Mouse (Mus musculus): ENCODE measurements around the gene Eps15l1. TPM values are rescaled to one million over a fixed set of nuclear protein-coding genes. Genes with fewer than 3 reads are reported as not detected.

The Eps15l1 gene
- total and polyA plus RNA-seq, 2 experiments = 9.0 to 13.0 TPM

DNA sequence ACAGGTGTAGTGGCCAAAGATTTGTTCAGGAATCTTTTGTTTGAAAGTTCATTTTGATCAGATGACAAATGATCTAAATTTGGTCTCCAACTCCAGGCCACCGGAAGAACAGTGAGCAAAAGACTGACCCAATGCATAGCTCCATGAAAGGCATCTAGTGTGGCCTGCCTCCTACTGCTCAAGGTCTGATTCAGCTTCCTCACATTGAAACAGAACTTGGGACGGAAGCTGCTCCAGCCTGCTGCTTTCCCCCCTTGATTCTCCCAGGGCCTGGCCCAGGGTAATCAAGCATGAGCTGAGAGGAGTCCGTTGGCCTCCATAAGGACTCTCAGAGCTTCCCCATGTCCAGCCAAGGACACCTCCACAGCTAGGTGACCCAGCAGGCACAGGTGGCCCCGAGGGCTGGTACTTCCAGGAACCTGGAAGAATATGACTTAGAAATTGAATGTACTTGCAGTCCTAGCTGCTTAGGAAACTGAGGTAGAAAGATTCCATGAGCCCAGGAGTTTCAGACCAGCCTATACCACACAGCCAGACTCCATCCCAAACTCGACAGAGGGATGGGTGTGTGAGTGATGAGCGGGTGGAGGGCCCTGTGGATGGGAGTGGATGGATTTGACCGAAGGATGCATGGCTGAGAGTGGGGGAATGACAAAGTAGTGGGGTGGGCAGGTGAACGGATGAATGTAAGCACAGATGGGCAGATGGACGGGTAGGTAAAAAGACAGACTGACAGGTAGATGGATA, 120.4 kb downstream of the Eps15l1 start:
- Histone ChIP-seq H3K27me3 (ENCODE audit: control insufficient read depth, insufficient read depth, low read length) (no peaks in the 10 kb centered on the region), H3K9ac (ENCODE audit: low read depth, low read length) (no peak overlapping the region), H3K4me3 (ENCODE audit: insufficient read depth, low read depth, low read length) (no peak overlapping the region), H3K4me1 (ENCODE audit: control insufficient read depth, insufficient read depth, low read length) (peaks cover 5% of the 10 kb centered on the region; the same call in 1 of the 2 replicates), H3K36me3 (ENCODE audit: control insufficient read depth, insufficient read depth, low read length) (no peaks in the 10 kb centered on the region), H3K27ac (replicated peaks; ENCODE audit: insufficient read depth, low read depth, low read length) (no peak overlapping the region), H3K79me2 (ENCODE audit: control insufficient read depth, insufficient read depth, low read length) (no peaks in the 10 kb centered on the region)
- DNase-seq (ENCODE audit: extremely low read depth, low read depth, low spot score) = no peak
- TF ChIP-seq CTCF (IDR thresholded peaks at IDR 0.05; ENCODE audit: low read depth, low read length) (no peak), POLR2A (IDR thresholded peaks at IDR 0.05; ENCODE audit: extremely low read depth, insufficient read depth, low read length) (no peak)
- WGBS = 90% methylated on average over 9 of the region's 9 CpGs

DNA sequence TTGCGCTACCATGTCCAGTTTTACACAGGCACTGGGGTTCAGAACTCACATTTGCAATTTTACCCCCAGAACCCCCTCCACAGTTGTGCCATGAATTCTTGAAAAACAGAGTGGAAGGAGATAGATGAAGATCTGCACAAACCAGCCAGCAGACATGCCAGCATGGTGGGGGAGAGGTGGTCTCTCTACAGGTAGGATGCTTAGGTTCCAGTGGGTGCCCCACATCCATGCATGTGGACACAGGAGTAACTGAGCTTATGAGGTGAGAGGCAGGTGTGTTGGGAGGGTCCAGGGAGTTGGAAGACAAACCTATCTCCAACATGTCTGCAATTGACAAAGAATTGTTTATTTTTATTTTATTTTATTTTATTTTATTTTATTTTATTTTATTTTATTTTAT, 122.3 kb downstream of the Eps15l1 start:
- no peak overlapping the region for H3K4me3 ChIP-seq (ENCODE audit: insufficient read depth, low read depth, low read length)
- WGBS = 100% methylated on average over 1 of the region's 1 CpGs

DNA sequence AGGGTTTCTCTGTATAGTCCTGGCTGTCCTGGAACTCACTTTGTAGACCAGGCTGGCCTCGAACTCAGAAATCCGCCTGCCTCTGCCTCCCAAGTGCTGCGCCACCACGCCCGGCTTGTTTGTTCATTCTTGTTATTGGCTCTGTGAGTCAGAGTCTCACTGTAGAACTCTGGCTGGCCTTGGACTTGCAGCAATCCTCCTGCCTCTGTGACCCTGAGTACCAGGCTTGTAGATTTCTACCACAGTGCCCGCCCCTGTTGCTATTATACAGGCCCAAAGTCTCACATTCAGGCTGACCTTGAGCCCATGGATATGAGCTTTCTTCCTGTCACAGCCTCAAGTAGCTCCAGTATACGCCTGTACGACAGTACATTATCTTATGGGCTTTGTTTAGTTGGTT, 124.7 kb downstream of the Eps15l1 start:
- 91% methylated on average over 8 of the region's 8 CpGs for WGBS
- Histone ChIP-seq H3K27ac (replicated peaks; ENCODE audit: insufficient read depth, low read depth, low read length) (0 out of 2 replicates have a peak overlapping the region, but pooled peaks have one; percentile 6), H3K9ac (ENCODE audit: low read depth, low read length) (no peak overlapping the region), H3K4me3 (ENCODE audit: insufficient read depth, low read depth, low read length) (no peak overlapping the region), H3K79me2 (ENCODE audit: control insufficient read depth, insufficient read depth, low read length) (no peaks in the 10 kb centered on the region), H3K4me1 (ENCODE audit: control insufficient read depth, insufficient read depth, low read length) (peaks cover 7% of the 10 kb centered on the region; the same call in 1 of the 2 replicates), H3K36me3 (ENCODE audit: control insufficient read depth, insufficient read depth, low read length) (no peaks in the 10 kb centered on the region), H3K27me3 (ENCODE audit: control insufficient read depth, insufficient read depth, low read length) (no peaks in the 10 kb centered on the region)
- TF ChIP-seq POLR2A (IDR thresholded peaks at IDR 0.05; ENCODE audit: extremely low read depth, insufficient read depth, low read length) (no peak), CTCF (IDR thresholded peaks at IDR 0.05; ENCODE audit: low read depth, low read length) (no peak)
- no peak for DNase-seq (ENCODE audit: extremely low read depth, low read depth, low spot score)

More for the DNA sequence above, 122.3 kb downstream of the Eps15l1 start:
- Histone ChIP-seq H3K36me3 (ENCODE audit: control insufficient read depth, insufficient read depth, low read length) (no peaks in the 10 kb centered on the region), H3K27ac (replicated peaks; ENCODE audit: insufficient read depth, low read depth, low read length) (no peak overlapping the region), H3K9ac (ENCODE audit: low read depth, low read length) (no peak overlapping the region), H3K4me1 (ENCODE audit: control insufficient read depth, insufficient read depth, low read length) (peaks cover 10% of the 10 kb centered on the region; the same call in 1 of the 2 replicates), H3K79me2 (ENCODE audit: control insufficient read depth, insufficient read depth, low read length) (no peaks in the 10 kb centered on the region), H3K27me3 (ENCODE audit: control insufficient read depth, insufficient read depth, low read length) (no peaks in the 10 kb centered on the region)
- no peak for DNase-seq (ENCODE audit: extremely low read depth, low read depth, low spot score)
- TF ChIP-seq CTCF (IDR thresholded peaks at IDR 0.05; ENCODE audit: low read depth, low read length) (no peak), POLR2A (IDR thresholded peaks at IDR 0.05; ENCODE audit: extremely low read depth, insufficient read depth, low read length) (no peak)

DNA sequence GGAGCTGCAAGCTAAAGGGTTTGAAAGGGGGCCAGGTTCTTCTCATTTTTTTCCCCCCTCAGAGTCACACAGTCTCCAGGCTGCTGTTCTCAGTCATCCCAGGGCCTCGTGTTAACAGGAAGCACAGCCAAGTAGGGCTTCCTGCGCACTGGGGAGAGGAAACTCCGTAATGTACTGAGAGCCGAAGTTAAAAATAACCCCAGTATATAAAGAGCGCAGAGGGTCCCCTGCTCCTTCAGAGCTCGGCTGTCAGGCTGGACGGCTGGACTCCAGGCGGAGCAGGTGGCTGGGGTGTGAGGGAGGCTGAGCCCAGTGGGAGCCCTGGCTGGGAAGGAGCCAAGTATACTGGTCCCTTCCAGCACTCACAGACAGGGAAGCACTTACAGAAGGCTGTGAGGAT, 125.6 kb downstream of the Eps15l1 start:
- Histone ChIP-seq H3K4me3 (ENCODE audit: insufficient read depth, low read depth, low read length) (no peak overlapping the region), H3K27me3 (ENCODE audit: control insufficient read depth, insufficient read depth, low read length) (no peaks in the 10 kb centered on the region), H3K79me2 (ENCODE audit: control insufficient read depth, insufficient read depth, low read length) (no peaks in the 10 kb centered on the region), H3K36me3 (ENCODE audit: control insufficient read depth, insufficient read depth, low read length) (no peaks in the 10 kb centered on the region), H3K4me1 (ENCODE audit: control insufficient read depth, insufficient read depth, low read length) (peaks cover 7% of the 10 kb centered on the region; the same call in 1 of the 2 replicates), H3K27ac (replicated peaks; ENCODE audit: insufficient read depth, low read depth, low read length) (peak overlapping the region; percentile 82), H3K9ac (ENCODE audit: low read depth, low read length) (peak overlapping the region; percentile 34; the same call in 1 of the 2 replicates)
- TF ChIP-seq POLR2A (IDR thresholded peaks at IDR 0.05; ENCODE audit: extremely low read depth, insufficient read depth, low read length) (peak; percentile 78; the same call in 1 of the 2 replicates), CTCF (IDR thresholded peaks at IDR 0.05; ENCODE audit: low read depth, low read length) (no peak)
- WGBS = 58% methylated on average over 8 of the region's 8 CpGs
- peak; percentile 51 for DNase-seq (ENCODE audit: extremely low read depth, low read depth, low spot score)

DNA sequence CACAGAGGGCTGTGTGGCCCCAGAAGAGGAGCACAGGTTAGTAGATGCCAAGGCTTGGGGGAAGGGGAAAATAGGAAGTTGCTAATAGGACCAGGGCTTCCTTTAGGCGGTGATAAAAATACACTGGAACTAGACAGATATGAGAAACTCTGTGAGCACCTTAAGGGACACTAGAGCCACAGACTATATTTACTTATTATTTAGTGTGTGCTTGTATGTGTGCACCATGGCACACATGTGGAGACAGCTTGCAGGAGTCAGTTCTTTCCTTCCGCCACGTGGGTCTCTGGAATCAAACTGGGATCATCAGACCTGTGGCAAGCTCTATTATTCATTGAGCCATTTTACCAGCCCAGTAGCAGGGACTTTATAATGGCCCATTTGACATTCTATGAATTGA, 126.1 kb downstream of the Eps15l1 start:
- peak overlapping the region; percentile 82 for H3K27ac ChIP-seq (replicated peaks; ENCODE audit: insufficient read depth, low read depth, low read length)
- no peak overlapping the region for H3K4me3 ChIP-seq (ENCODE audit: insufficient read depth, low read depth, low read length)
- peaks cover 7% of the 10 kb centered on the region; the same call in 1 of the 2 replicates for H3K4me1 ChIP-seq (ENCODE audit: control insufficient read depth, insufficient read depth, low read length)
- WGBS = 66% methylated on average over 3 of the region's 3 CpGs
- DNase-seq (ENCODE audit: extremely low read depth, low read depth, low spot score) = no peak
- no peak overlapping the region for H3K9ac ChIP-seq (ENCODE audit: low read depth, low read length)
- TF ChIP-seq CTCF (IDR thresholded peaks at IDR 0.05; ENCODE audit: low read depth, low read length) (no peak), POLR2A (IDR thresholded peaks at IDR 0.05; ENCODE audit: extremely low read depth, insufficient read depth, low read length) (no peak)
- no peaks in the 10 kb centered on the region for H3K27me3 ChIP-seq (ENCODE audit: control insufficient read depth, insufficient read depth, low read length)
- H3K36me3 ChIP-seq (ENCODE audit: control insufficient read depth, insufficient read depth, low read length) = no peaks in the 10 kb centered on the region
- no peaks in the 10 kb centered on the region for H3K79me2 ChIP-seq (ENCODE audit: control insufficient read depth, insufficient read depth, low read length)

DNA sequence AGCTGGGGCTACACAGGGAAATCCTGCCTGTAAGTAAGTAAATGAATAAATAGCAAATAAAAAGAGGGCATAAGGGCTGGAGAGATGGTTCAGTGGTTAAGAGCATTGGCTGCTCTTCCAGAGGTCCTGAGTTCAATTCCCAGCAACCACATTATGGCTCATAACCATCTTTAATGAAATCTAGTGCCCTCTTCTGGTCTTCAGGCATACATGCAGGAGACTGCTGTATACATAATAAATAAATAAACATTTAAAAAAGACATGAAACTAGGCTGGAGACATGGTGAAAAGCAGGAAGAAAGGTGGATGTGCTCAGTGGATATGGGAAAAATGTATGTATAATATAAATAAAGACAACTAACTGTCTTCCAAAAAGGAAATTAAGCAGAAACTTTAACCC, 128.0 kb downstream of the Eps15l1 start:
- H3K79me2 ChIP-seq (ENCODE audit: control insufficient read depth, insufficient read depth, low read length) = no peaks in the 10 kb centered on the region
- no peak overlapping the region for H3K4me3 ChIP-seq (ENCODE audit: insufficient read depth, low read depth, low read length)
- H3K4me1 ChIP-seq (ENCODE audit: control insufficient read depth, insufficient read depth, low read length) = peaks cover 7% of the 10 kb centered on the region; the same call in 1 of the 2 replicates
- DNase-seq (ENCODE audit: extremely low read depth, low read depth, low spot score) = no peak
- no peak overlapping the region for H3K9ac ChIP-seq (ENCODE audit: low read depth, low read length)
- no peak for TF ChIP-seq CTCF (IDR thresholded peaks at IDR 0.05; ENCODE audit: low read depth, low read length)
- TF ChIP-seq POLR2A (IDR thresholded peaks at IDR 0.05; ENCODE audit: extremely low read depth, insufficient read depth, low read length) = no peak
- H3K27me3 ChIP-seq (ENCODE audit: control insufficient read depth, insufficient read depth, low read length) = no peaks in the 10 kb centered on the region
- H3K27ac ChIP-seq (replicated peaks; ENCODE audit: insufficient read depth, low read depth, low read length) = no peak overlapping the region
- H3K36me3 ChIP-seq (ENCODE audit: control insufficient read depth, insufficient read depth, low read length) = no peaks in the 10 kb centered on the region
